Mouse (Mus musculus): ENCODE results near the gene Ccdc169. TPM values are rescaled to one million over a fixed set of nuclear protein-coding genes. Genes with fewer than 3 reads are reported as not detected.
A peak's percentile ranks its signal among the peaks of the same experiment; 100 is the strongest.
"Not testable (repeated sequence)": the region's sequence is repeated elsewhere in the genome, so short reads cannot be mapped to it uniquely, and the experiment has no call there.

Gene Ccdc169
- total and polyA plus RNA-seq, 2 experiments from 2014 or later = not detected

- H3K4me1 ChIP-seq (ENCODE audit: insufficient read depth, low read length) = no peaks in the 10 kb centered on the region
- no peaks in the 10 kb centered on the region for H3K36me3 ChIP-seq (ENCODE audit: insufficient read depth, low read length)
- no peaks in the 10 kb centered on the region for H3K27me3 ChIP-seq (ENCODE audit: insufficient read depth, low read length)
- 58% methylated on average over 2 of the region's 2 CpGs for WGBS
- ATAC-seq (no peak), DNase-seq (ENCODE audit: low spot score) (no peak)
- H3K4me2 ChIP-seq (ENCODE audit: low read depth, low read length) = no peak overlapping the region
- H3K4me3 ChIP-seq (ENCODE audit: low read length) = no peak overlapping the region
- TF ChIP-seq CTCF (IDR thresholded peaks at IDR 0.05; ENCODE audit: low read depth) = no peak
- no peak overlapping the region for H3K27ac ChIP-seq
- no peaks in the 10 kb centered on the region for H3K9me3 ChIP-seq (ENCODE audit: low read length)
- H3K9ac ChIP-seq (replicated peaks; ENCODE audit: low read length) = no peak overlapping the region
These were observed 56.2 kb downstream of the Ccdc169 start for GRCm38 (mm10) chr3:55193351-55193750.

GRCm38 (mm10) chr3:55194792-55195191, 57.7 kb downstream of the Ccdc169 start:
- H3K36me3 ChIP-seq (ENCODE audit: insufficient read depth, low read length) = no peaks in the 10 kb centered on the region
- H3K9ac ChIP-seq (replicated peaks; ENCODE audit: low read length) = no peak overlapping the region
- TF ChIP-seq CTCF (IDR thresholded peaks at IDR 0.05; ENCODE audit: low read depth) = no peak
- no peaks in the 10 kb centered on the region for H3K9me3 ChIP-seq (ENCODE audit: low read length)
- H3K4me1 ChIP-seq (ENCODE audit: insufficient read depth, low read length) = no peaks in the 10 kb centered on the region
- H3K27ac ChIP-seq = no peak overlapping the region
- 50% methylated on average over 8 of the region's 8 CpGs for WGBS
- no peak for ATAC-seq
- DNase-seq (ENCODE audit: low spot score) = peak; percentile 19
- no peak overlapping the region for H3K4me2 ChIP-seq (ENCODE audit: low read depth, low read length)
- H3K4me3 ChIP-seq (ENCODE audit: low read length) = no peak overlapping the region
- H3K27me3 ChIP-seq (ENCODE audit: insufficient read depth, low read length) = no peaks in the 10 kb centered on the region

- ATAC-seq (no peak), DNase-seq (ENCODE audit: low spot score) (no peak)
- Histone ChIP-seq H3K9ac (replicated peaks; ENCODE audit: low read length) (no peak overlapping the region), H3K4me1 (ENCODE audit: insufficient read depth, low read length) (no peaks in the 10 kb centered on the region), H3K9me3 (ENCODE audit: low read length) (no peaks in the 10 kb centered on the region), H3K4me3 (ENCODE audit: low read length) (no peak overlapping the region), H3K27ac (no peak overlapping the region), H3K36me3 (ENCODE audit: insufficient read depth, low read length) (no peaks in the 10 kb centered on the region), H3K27me3 (ENCODE audit: insufficient read depth, low read length) (no peaks in the 10 kb centered on the region), H3K4me2 (ENCODE audit: low read depth, low read length) (no peak overlapping the region)
- 72% methylated on average over 5 of the region's 5 CpGs for WGBS
- no peak for TF ChIP-seq CTCF (IDR thresholded peaks at IDR 0.05; ENCODE audit: low read depth)
These were observed 58.6 kb downstream of the Ccdc169 start for GRCm38 (mm10) chr3:55195581-55196327.

GRCm38 (mm10) chr3:55196328-55196710, 59.2 kb downstream of the Ccdc169 start:
- no peaks in the 10 kb centered on the region for H3K4me1 ChIP-seq (ENCODE audit: insufficient read depth, low read length)
- no peak for DNase-seq (ENCODE audit: low spot score)
- TF ChIP-seq CTCF (IDR thresholded peaks at IDR 0.05; ENCODE audit: low read depth) = no peak
- no peaks in the 10 kb centered on the region for H3K9me3 ChIP-seq (ENCODE audit: low read length)
- 67% methylated on average over 2 of the region's 2 CpGs for WGBS
- H3K36me3 ChIP-seq (ENCODE audit: insufficient read depth, low read length) = no peaks in the 10 kb centered on the region
- no peak overlapping the region for H3K27ac ChIP-seq
- H3K4me2 ChIP-seq (ENCODE audit: low read depth, low read length) = no peak overlapping the region
- no peak overlapping the region for H3K4me3 ChIP-seq (ENCODE audit: low read length)
- no peak for ATAC-seq
- H3K9ac ChIP-seq (replicated peaks; ENCODE audit: low read length) = no peak overlapping the region
- no peaks in the 10 kb centered on the region for H3K27me3 ChIP-seq (ENCODE audit: insufficient read depth, low read length)

GRCm38 (mm10) chr3:55203621-55204020, 66.5 kb downstream of the Ccdc169 start:
- not testable (repeated sequence) for H3K27me3 ChIP-seq (ENCODE audit: insufficient read depth, low read length); H3K9ac ChIP-seq (replicated peaks; ENCODE audit: low read length); DNase-seq (ENCODE audit: low spot score); H3K4me1 ChIP-seq (ENCODE audit: insufficient read depth, low read length); H3K27ac ChIP-seq; H3K4me2 ChIP-seq (ENCODE audit: low read depth, low read length); H3K36me3 ChIP-seq (ENCODE audit: insufficient read depth, low read length); H3K9me3 ChIP-seq (ENCODE audit: low read length); H3K4me3 ChIP-seq (ENCODE audit: low read length); ATAC-seq
- WGBS = 92% methylated on average over 11 of the region's 11 CpGs

GRCm38 (mm10) chr3:55206413-55206812, 69.3 kb downstream of the Ccdc169 start:
- Histone ChIP-seq H3K27ac (no peak overlapping the region), H3K36me3 (ENCODE audit: insufficient read depth, low read length) (no peaks in the 10 kb centered on the region), H3K4me2 (ENCODE audit: low read depth, low read length) (no peak overlapping the region), H3K27me3 (ENCODE audit: insufficient read depth, low read length) (no peaks in the 10 kb centered on the region), H3K9me3 (ENCODE audit: low read length) (no peaks in the 10 kb centered on the region), H3K4me1 (ENCODE audit: insufficient read depth, low read length) (no peaks in the 10 kb centered on the region), H3K9ac (replicated peaks; ENCODE audit: low read length) (no peak overlapping the region), H3K4me3 (ENCODE audit: low read length) (no peak overlapping the region)
- ATAC-seq (no peak), DNase-seq (ENCODE audit: low spot score) (no peak)
- no peak; the same call in 1 of the 2 replicates for TF ChIP-seq CTCF (IDR thresholded peaks at IDR 0.05; ENCODE audit: low read depth)
- 99% methylated on average over 2 of the region's 2 CpGs for WGBS

- no peak overlapping the region for H3K9ac ChIP-seq (replicated peaks; ENCODE audit: low read length)
- no peak overlapping the region for H3K27ac ChIP-seq
- H3K4me2 ChIP-seq (ENCODE audit: low read depth, low read length) = no peak overlapping the region
- H3K9me3 ChIP-seq (ENCODE audit: low read length) = no peaks in the 10 kb centered on the region
- 46% methylated on average over 6 of the region's 6 CpGs for WGBS
- H3K36me3 ChIP-seq (ENCODE audit: insufficient read depth, low read length) = no peaks in the 10 kb centered on the region
- peak; percentile 81 for ATAC-seq
- peak; percentile 42 for DNase-seq (ENCODE audit: low spot score)
- no peaks in the 10 kb centered on the region for H3K27me3 ChIP-seq (ENCODE audit: insufficient read depth, low read length)
- no peaks in the 10 kb centered on the region for H3K4me1 ChIP-seq (ENCODE audit: insufficient read depth, low read length)
- no peak for TF ChIP-seq CTCF (IDR thresholded peaks at IDR 0.05; ENCODE audit: low read depth)
- no peak overlapping the region for H3K4me3 ChIP-seq (ENCODE audit: low read length)
These were observed 70.5 kb downstream of the Ccdc169 start for GRCm38 (mm10) chr3:55207665-55208064.

Measured in hindbrain, postnatal 0 days (tissue).